Mouse (Mus musculus): ENCODE measurements around the gene 1810046K07Rik.

1810046K07Rik gene

DNA sequence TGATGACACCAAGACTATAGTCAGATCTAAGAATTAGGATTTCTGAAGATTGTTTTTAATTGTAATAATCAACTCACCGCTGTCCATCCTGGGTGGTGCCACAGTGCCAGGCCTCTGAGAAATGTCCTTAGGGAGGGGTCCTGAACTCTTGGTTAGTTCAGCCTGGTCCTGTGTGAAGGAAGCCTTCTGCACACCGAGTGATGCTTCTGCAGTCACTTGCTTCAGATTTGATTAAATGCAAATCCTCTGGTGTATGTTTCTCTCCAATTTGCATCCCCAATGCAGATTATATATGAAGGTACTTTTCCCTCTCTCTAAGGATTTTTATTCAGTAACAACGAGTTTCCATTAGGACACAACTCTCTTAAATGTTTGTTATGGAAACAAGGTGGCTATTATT is at the start of gene 1810046K07Rik:
1810046K07Rik (minus strand) TSS at position 187 of the 400 bp plus-strand sequence.
- CTCF ChIA-PET, result no interaction called here

DNA sequence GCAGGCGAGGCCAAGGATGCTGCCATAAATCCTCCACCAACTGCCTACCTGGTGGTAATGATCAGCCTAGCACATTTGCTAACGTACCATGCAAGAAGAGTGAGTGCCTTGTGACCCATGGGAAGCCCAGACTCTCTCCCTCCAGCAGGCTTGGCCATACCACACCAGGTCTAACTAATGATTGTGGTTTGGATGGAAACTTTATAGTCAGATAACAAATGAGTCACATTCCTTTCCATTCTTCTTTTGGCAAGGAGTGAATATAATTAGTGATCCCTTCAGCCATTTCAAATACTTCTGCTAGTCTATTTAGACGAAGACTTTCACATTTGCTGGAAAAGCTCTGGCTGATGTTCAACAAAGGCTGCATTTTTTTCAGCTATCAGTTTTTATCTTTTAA is 40.8 kb upstream of the 1810046K07Rik start:
- CTCF ChIA-PET, result no interaction called here

DNA sequence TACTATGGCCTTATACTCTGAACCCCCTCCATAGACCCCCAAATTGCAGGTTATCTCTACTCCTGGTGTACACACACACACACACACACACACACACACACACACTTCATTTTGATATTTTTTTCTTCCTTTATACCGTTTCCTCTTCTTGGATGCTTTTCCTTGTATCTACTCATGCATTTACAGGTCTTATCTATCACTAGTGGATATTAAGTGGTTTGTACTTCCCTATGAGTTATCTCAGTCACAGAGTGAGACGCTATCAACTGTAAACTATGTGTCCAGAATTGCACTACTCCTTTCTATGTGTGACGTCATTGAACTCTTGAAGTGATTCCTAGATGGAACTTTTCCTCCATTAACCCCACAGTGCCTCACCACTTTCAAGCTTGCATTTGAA is 38.4 kb upstream of the 1810046K07Rik start:
- CTCF ChIA-PET, result no interaction called here

DNA sequence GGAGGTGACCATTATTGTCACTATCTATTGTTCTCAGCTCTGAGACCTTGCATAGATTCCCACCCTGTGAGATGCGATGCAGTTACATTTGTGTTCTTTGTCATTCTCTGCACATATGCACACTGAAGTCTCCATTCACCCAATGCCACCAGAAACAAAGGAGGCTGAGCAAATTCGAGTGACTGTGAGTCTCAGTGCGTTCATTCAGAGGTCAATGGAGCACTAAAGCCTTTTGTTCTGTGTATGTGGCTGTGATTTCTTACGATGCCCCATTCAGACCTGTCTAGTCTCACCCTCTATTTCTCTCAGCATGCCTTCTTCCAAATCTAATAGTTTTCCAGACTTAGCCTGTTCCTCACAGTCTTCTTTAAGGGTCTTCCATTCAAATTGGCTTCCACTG is 35.3 kb upstream of the 1810046K07Rik start:
- CTCF ChIA-PET, result interaction anchor here (0.6 kb wide), 1 partner anchor 216 kb away, joined by 4 read pairs; no protein-coding TSS in a partner anchor

DNA sequence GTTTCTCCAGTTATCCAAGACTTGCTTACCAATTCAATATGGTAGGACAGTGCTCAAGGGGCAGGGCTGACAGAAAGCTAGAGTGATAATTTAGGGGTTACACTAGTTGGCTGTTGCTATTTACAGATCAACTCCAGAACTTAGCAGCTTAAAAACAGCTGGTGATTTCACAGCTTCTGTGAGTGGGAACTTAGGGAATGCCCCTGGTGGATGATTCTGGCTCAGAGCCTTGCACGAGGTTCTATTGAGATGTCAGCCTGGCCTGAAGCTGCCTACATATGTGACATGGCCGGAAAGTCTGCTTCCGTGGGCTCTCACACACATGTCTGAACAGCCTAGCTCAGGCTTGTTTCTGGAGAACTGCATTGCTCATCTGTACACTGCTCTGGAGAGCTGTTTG is 24.8 kb upstream of the 1810046K07Rik start:
- CTCF ChIA-PET, result interaction anchor here (0.7 kb wide), 1 partner anchor 413 kb away, joined by 4 read pairs; no protein-coding TSS in a partner anchor

DNA sequence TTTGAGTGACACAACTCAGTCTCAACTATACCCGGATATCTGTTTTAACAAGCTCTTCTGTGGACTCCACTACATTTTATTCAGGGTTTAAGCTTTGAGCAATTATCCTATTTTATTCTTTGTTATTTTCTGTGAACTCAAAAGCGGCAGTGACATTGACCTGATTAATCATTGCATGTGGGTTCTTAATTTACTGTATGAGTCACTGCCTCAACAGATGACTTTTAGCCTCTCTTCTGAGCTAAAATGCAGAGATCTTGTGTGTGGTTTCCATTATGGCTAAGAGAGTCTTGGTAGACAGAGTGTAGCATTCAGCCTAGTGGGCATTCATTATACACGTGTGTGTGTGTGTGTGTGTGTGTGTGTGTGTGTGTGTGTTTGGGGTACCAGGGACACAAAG is 24.2 kb upstream of the 1810046K07Rik start:
- CTCF ChIA-PET, result interaction anchor here (0.7 kb wide), 1 partner anchor 413 kb away, joined by 4 read pairs; no protein-coding TSS in a partner anchor

DNA sequence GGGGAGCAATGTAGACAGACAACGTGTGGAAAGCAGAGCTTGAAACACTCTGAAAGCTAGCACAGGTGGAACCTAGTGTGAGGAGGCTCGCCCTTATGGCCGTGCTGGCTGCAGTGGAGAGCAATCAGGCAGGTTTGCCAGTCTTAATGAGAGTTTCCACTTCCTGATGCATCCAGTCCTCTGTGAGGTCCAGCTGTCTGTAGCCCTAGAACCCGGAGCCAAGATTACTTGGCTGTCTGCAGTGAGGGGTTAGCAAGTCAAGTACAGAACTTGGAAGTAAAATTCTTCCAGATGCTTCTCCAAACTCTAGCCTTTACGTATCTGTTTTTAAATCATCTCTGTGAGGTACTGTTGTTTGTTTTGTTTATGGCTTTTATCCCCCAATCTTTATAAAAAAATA is 20.7 kb upstream of the 1810046K07Rik start:
- CTCF ChIA-PET, result no interaction called here

DNA sequence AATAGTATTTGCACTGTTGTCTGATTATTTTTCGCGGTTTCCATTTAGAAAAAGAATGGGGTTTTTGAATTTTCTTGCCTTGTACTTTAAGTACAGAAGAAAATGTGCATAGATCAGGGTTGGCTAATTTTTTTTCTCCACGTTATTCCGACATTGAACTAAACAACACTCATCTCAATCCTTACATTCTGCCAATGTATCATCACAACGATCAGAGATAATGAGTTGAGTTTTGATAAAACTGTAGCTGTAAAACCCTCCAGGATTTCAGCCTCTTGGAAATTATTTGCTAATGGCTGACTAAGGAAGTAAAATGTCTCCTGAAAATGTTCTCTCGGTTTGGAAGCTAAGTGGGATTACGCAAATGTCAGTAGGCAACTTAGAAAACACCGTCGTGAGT is 17.1 kb upstream of the 1810046K07Rik start:
- CTCF ChIA-PET, result no interaction called here

DNA sequence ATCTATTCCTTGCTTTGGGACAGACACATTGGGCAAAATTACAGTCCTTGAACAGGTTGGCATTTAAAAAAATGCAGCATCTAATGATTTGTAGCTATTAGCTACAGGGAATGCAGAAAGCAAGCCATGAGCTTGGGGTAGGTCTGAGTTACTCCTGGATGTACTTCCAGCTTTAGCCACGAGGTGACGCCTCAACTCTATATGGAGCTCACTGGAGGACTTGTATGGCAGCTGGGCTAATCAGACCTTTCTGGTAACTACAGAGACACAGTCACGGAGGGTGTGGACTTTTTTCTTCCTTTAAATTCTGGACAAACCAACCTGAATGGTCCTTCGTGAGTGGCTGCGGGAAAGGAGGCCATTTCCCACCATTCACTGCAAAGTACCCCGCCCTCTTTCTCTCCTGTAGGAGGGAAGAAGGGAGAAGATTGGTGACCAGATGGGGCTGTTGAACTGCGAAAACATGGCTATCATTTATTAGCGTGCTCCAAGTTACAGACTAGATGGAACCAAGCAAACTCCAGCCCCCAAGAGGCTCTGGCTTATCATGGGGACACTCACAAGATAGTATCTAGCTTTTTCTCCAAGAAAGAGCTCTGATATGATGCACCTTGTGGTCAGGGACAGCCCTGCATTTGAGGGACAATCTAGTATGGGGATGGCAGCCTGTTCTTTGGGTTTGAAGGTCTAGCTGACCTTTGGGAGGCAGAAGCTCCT is 6.7 kb upstream of the 1810046K07Rik start:
- CTCF ChIA-PET, result no interaction called here

DNA sequence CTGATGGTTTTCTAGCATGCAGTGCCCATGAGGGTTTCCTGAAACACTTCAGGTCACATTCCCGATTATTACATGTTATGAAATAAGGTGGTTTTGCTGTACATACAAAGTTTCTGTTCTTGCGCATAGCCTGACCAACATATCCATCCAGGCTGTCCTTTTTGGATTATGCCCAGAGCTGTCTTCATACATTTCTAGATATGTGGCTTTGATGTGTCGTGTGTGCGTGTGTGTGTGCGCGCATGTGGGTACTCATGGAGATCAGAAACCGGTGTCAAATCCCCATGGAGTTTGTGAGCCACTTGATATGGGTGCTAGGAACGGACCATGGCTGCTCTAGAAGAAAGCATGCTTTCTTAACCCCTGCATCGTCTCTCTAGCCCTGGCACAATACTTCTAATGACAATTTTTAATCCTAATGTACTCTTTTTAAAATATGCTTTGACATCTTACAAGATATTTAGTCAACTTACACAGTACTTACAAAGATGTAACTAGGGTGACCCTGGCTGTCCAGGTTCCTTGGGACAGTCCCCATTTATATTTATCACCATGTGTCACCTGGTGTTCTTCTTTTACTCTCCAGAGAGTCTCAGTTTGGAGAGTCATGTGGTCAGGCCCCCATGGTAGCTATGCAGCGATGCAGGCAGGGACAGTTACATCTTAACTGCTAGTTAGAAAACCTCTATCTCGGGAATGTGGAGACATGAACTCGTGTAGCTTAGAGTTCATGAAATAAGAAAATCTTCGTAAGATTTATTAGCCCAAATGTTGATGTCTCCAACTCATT is 2.9 kb upstream of the 1810046K07Rik start:
- CTCF ChIA-PET, result no interaction called here

DNA sequence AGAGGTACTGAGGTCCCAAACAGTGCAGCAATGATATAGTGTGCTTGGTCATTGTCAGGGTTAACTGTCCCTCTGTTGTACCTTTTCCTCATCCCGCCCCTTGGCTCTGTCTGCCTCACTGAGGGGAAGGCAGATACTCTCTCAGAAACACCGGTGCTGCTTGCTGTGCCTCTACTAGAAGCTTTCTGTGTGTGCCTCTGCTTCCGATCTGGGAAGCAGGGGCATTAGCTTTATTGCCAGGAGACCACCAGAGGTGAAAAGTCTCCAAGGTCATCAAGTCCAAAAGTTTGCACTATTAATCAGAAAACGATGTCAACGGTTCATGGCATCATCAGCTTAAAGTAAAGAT is 1.2 kb downstream of the 1810046K07Rik start:
- CTCF ChIA-PET, result no interaction called here

DNA sequence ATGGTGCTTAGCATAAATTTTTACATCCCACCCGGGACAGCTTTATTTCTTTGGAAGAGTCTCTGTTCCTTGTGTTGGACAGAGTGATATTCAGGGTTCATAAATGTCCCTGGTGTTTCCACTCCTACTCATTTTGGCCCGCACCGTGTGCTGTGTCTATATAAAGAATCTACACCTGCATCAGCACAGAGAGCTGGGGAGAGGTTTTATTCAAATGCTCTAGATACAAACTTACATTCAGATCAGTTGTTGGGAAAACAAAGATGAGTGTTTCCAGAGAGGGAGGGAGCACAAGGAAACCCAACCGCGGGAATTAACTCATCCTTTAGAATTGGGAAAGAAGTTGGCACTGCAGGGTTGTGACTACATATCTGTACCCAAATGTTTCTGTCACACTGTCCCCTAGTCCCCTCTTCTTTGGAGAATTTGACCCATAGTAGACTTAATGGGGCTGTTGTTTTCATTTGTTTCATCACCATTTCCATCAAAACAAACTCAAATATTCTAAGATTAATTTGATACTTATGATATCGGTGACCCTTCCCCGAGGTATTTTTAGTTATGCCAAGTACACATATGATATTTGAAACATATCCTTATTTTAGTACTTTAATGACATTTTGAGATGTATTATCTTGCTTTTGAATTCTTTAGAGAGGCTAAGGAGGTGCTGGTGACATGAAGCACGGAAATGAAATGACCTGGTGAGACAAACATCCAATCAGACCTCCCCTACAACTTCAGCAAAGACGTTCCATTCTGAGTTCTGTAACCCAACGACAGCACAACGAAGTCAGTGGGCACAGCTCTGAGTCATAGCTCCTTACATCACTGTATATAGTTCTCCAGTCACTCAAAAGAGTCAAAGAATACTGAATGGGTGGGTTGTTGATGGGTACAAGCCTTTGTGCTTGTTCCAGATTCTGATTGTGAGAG is 1.8 kb downstream of the 1810046K07Rik start:
- CTCF ChIA-PET, result no interaction called here

DNA sequence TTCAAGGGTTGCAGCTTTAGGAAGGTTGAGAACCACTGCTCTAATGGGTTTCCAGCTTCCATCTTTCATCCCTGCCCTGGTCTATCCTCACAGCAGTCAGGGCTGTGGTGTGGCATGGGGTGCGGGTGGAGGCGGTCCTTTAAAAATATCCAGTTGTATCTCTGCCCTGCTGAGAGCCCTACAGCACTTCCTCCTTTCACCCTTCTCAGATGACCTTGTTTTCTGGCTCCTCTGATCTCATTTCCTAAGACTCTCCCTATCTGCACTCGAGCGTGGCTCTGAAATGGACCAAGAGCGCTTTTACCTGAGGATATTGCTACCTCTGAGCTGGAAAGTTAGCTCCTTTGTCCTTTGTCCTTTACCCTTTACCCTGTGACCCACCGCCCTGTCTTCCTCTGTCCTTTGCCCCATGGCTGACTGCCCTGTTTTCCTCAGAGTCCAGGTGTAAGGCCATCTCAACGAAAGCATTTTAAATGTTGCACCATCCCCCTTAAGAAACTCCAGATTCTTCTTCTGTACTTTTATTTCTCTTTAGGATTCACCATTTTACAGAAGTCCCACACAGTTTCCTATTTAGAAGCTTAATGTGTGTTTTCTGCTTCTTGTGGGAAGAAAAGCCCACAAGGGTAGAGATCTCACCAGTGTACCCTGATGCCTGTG is 4.2 kb downstream of the 1810046K07Rik start:
- CTCF ChIA-PET, result interaction anchor here (0.6 kb wide), 1 partner anchor 732 kb away, joined by 3 read pairs; no protein-coding TSS in a partner anchor

DNA sequence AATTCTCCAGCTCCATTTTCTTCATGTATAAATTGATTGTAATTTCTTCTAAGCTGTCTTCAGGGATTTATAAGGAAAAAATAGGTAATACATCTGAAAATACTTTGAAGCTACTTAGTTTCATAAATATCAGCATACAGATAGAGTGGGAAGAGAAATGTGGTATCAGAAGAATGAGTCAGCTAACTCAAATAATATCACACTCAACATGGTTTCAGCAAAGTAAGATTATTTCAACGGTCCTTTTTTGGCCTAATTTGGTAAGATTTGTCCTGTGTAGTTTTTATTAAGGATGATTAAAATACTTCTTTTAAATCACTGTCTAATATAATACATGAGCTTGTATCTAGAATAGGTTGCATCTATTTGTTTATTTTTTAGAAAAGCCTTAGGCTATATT is 8.6 kb downstream of the 1810046K07Rik start:
- CTCF ChIA-PET, result no interaction called here

DNA sequence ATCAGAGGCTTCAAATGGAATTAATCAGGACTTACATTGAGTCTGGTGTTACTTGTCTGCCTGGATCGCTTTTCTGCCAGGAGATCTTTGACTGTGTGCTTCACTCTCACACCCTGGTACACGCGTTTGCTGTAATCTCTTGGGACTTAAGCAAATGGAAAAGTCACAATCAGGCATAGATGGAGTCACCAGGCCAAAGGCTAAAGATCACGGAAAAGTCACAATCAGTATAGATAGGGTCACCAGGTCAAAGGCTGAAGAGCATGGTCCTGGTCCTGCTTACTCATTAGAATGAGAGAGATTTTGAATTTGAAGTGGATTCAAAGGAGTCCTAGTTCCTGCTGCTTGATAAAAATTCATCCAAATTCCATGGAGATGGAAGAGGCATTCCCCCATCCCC is 10.5 kb downstream of the 1810046K07Rik start:
- CTCF ChIA-PET, result no interaction called here

DNA sequence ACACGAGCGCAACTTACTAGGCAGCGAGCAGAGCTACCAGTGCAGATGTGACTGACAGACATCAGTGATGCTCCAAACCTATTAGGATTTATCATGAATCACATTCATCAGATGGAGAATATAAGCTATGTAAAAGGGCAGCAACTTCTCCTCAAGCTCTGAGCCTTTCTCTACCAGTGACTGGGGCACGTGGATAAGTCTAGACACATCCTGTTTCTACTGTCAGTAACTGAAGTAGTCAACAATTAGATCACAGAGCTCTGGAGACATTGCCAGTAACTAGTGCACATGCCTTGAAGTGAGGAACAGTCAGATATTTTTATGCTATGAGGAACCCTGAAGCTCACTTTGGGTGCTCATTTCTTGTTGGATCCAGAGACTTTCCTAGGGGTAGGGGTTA is 11.4 kb downstream of the 1810046K07Rik start:
- CTCF ChIA-PET, result no interaction called here

DNA sequence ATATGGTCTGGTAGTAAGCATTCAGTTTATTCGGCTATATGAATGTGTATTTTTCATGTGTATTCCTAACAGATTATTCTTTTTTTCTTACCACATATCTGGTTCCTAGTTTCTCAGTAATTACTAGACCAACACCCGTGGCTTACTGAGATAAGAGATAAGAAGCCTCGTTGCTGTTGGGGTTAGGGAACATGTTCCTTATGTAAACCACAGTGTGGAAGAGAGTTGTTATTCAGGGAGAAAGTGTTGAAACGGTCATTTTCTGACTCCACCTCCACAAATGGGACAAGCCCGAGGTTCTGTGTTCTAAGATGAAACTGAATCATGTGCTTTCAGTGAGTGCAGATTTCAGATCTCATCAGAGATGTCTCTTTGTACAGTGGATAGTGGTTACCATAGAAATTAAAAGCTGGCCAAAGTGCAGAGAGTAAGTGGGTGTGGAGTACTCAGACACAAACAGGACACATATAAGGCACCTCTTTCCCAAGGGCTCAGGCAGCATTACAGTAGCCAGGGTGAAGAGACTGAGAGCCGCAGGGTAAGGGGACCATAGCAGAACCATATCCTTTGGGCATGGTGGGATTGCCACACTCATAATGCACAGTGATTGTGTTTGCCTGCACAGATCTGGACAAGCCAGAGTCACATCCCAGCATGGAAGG is 13.2 kb downstream of the 1810046K07Rik start:
- CTCF ChIA-PET, result no interaction called here

DNA sequence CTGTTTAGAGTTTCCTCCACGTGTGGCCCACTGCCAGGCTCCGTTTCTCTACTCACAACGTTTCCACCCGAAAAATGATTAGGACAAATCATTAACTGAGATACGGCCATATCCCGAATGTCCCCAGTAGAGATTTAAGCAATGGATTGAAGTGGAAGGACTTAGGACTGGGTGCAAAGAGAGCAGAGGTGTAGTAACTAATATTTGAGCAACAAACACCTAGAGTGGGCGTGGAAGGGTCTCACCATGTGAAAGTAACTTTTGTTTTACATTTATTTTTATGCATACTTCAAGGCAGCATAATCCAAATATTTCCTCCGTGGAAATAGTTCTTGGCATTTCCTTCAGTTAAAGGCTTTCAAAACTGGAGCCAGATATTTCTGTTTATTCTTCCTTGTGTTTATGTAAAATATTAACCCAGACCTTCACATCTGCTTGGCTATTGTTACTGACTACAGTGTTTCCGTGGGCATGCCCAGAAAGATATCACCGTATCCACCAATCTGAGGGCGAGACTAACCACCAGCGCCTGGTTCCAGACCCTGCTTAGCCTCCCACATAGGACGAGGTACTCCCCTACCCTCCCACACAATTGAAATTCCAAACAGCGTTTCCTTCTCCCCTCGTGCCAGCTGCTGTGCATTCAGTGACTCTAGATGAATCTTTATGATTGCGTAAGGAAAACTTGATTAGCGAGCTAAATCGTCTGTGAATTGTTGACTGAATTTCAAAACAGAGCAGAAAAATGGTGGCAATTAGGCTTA is 16.0 kb downstream of the 1810046K07Rik start:
- CTCF ChIA-PET, result no interaction called here

DNA sequence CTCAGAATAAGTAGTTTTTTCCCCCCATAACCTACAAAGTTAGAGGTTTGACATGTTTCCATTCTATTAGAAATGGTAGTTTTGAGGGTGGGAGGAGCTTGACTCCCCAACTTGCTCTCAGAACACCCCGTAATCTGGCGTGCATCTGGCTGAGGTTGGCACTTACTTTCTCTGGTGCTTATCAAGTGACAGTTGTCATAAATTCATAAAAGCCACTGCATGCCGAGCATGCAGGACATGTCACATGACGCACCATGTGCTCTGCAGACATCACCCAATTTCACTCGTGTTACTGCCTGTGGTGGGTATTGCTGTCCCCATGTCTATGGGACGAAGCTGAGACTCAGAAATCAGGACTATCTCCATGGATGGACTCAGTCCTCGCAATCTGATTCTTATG is 18.2 kb downstream of the 1810046K07Rik start:
- CTCF ChIA-PET, result no interaction called here

DNA sequence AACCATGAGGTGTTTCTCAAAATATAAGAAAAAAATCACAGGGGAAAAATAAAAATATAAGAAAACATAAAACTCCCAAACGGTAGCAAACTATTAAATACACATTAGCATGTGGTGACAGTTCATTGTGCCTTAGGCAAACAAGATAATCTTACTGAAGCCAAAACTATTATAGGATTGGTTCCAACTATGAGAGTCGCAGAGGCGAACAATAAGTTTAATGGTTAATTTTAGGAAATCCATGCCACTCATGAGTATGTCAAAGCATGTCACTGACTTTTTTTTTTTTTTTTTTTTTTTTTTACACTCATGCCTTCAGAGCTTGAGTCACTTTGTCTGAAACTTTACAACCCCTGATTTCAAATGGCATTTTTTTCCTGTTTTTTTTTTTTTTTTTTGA is 22.4 kb downstream of the 1810046K07Rik start:
- CTCF ChIA-PET, result no interaction called here

Data from spleen, embryonic (tissue).